Mouse (Mus musculus) midbrain, embryonic 16.5 days (tissue): Measurements from ENCODE around the gene 1700010I14Rik. TPM values are rescaled to one million over a fixed set of nuclear protein-coding genes. Genes with fewer than 3 reads are reported as not detected.

Source experiments
- ATAC-seq: fragments of 200-750 bp; cut with Nextera tagmentation; 2 replicates; pipeline ENCODE4 v1.8.0; 2017; ENCODE audit warnings: moderate TSS enrichment
- H3K27ac ChIP-seq: fragments of 300-500 bp; sonication (generic); 2 replicates; pipeline ENCODE4 v1.5.1; 2014; ENCODE audit warnings: mild to moderate bottlenecking, low read length, mixed read lengths
- H3K27me3 ChIP-seq: fragments of 300-500 bp; sonication (generic); 2 replicates; pipeline ENCODE4 v1.6.1; 2014; ENCODE audit warnings: low read depth, low read length, mixed read lengths; ENCODE audit not compliant: control insufficient read depth, insufficient read depth
- H3K36me3 ChIP-seq: fragments of 300-500 bp; sonication (generic); 2 replicates; pipeline ENCODE4 v1.6.1; 2014; ENCODE audit warnings: mild to moderate bottlenecking, low read length, moderate library complexity, mixed read lengths; ENCODE audit not compliant: control insufficient read depth, insufficient read depth
- H3K4me1 ChIP-seq: fragments of 300-500 bp; sonication (generic); 2 replicates; pipeline ENCODE4 v1.6.1; 2014; ENCODE audit warnings: mild to moderate bottlenecking, low read length, mixed read lengths; ENCODE audit not compliant: control insufficient read depth, insufficient read depth
- H3K4me2 ChIP-seq: fragments of 300-500 bp; sonication (generic); 2 replicates; pipeline ENCODE4 v1.6.1; 2014; ENCODE audit warnings: mild to moderate bottlenecking, low read length, mixed read lengths
- H3K4me3 ChIP-seq: fragments of 300-500 bp; sonication (generic); 2 replicates; pipeline ENCODE4 v1.5.1; 2014; ENCODE audit warnings: low read depth, mild to moderate bottlenecking, low read length, moderate library complexity, mixed read lengths
- H3K9ac ChIP-seq: fragments of 300-500 bp; sonication (generic); 2 replicates; pipeline ENCODE4 v1.6.1; 2014; ENCODE audit warnings: low read depth, low read length, mixed read lengths
- H3K9me3 ChIP-seq: fragments of 300-500 bp; sonication (generic); replicated peaks from 2 replicates; pipeline ENCODE4 v1.6.1; 2014; ENCODE audit warnings: mild to moderate bottlenecking, low read length, mixed read lengths; ENCODE audit not compliant: control insufficient read depth, poor library complexity, severe bottlenecking
- WGBS: fragments of 180-500 bp; shearing (Covaris S2); extraction: QIAGEN DNeasy Blood & Tissue Kit; methylation state at CpG from one replicate; pipeline ENCODE4 v1.1.7; 2014; 5-methylcytosine and 5-hydroxymethylcytosine counted together
- polyA plus RNA-seq: library from polyadenylated mRNA; unstranded; fragments of >200 nt; fragmentation: Nextera tagmentation; extraction: Ambion mirVana; gene quantifications from 2 replicates; pipeline ENCODE4 v1.2.1, GENCODE M21; 2015

1700010I14Rik gene
- polyA plus RNA-seq, result 3.0 and 3.6 TPM in 2 replicates

DNA sequence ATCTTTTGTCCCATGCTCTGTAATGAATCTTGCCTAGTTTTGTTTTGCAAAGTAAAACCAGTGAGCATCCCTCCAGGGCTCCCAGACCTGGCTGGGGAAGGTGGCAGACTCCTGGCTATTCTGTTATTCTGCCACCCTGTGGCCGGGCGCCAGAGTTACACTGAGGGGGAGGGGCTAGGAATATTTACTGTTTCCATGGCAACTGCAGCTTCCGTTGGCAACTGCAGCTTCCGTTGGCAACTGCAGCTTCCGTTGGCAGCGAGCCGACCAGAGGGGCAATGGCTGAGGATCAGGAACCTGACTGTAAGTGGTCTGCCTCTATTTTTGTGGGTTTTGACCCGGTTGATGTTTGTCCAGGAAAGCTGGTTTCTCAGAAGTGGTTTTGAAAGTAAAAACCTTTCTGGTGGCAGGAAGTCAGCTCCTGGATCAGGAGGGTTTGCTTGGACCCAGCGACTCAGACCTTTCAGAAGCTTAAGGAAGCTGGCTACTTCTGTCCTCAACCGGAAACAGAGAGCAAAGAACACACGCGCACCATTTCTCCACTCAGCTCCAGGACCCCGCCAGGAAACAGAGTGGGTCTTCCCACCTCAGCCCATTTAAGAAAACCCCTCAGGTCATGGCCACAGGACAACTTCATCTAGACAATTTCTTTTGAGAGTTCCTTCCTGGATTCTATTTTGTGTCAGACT, at the start of gene 1700010I14Rik:
1700010I14Rik (plus strand) TSS at position 215 of the 689 bp plus-strand sequence.
- Histone ChIP-seq H3K36me3 (peaks cover 2% of the 10 kb centered on the region), H3K27me3 (no peaks in the 10 kb centered on the region), H3K9ac (peak within 1 kb of the TSS; percentile 59), H3K4me3 (peak within 1 kb of the TSS; percentile 45), H3K4me1 (peaks cover 9% of the 10 kb centered on the region), H3K27ac (no peak within 1 kb of the TSS), H3K4me2 (peak within 1 kb of the TSS; percentile 71), H3K9me3 (no peaks in the 10 kb centered on the region)
- peak; percentile 65 for ATAC-seq
- 2% methylated on average over 13 of the region's 13 CpGs for WGBS

DNA sequence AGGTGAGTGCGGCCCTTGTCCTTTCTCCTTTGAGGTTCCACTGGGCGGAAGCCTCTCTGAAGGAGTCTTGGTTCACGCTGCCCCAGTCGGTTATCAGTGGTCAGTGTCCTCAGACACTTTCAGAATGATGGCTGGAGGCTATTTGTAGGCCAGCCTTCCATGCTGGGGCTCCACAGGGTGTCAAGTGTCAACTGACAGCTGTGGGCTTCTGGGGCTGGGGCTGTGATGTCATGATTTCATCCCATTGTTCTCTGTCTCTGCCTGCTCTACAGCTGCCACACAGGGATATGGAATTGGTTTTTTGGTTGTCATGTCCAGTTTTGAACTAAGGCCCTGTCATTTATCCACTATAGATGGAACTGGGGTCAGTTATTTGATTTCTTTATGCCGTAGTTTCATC, 36.5 kb upstream of the 1700010I14Rik start:
- ATAC-seq, result no peak
- Histone ChIP-seq H3K36me3 (peaks cover 24% of the 10 kb centered on the region), H3K9ac (no peak overlapping the region), H3K4me1 (no peaks in the 10 kb centered on the region), H3K9me3 (no peaks in the 10 kb centered on the region), H3K27ac (no peak overlapping the region), H3K4me3 (no peak overlapping the region), H3K4me2 (no peak overlapping the region), H3K27me3 (no peaks in the 10 kb centered on the region)
- WGBS, result 68% methylated on average over 5 of the region's 5 CpGs

DNA sequence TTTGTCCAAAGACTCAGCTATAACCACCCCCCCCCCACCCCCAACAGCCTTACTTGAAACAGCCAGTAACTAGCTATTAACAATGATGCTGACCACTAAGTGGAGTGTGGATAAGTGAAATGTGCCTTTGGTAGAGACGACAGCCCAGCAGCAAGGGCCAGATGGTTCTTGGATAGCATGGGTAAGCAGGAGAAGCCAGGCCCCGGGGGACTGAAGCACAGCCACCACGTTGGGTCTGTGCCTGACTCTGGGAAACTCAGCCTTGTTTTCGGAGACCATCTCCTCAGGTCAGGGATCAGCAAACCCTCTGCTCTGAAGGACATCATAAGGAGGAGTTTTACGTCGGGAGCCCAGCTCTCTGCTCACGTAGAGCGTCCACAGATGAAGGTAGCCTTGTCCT, 35.2 kb upstream of the 1700010I14Rik start:
- ATAC-seq, result no peak
- Histone ChIP-seq H3K27ac (no peak overlapping the region), H3K4me2 (no peak overlapping the region), H3K4me1 (no peaks in the 10 kb centered on the region), H3K9me3 (no peaks in the 10 kb centered on the region), H3K27me3 (no peaks in the 10 kb centered on the region), H3K36me3 (peaks cover 27% of the 10 kb centered on the region), H3K9ac (no peak overlapping the region), H3K4me3 (no peak overlapping the region)
- 89% methylated on average over 8 of the region's 8 CpGs for WGBS

DNA sequence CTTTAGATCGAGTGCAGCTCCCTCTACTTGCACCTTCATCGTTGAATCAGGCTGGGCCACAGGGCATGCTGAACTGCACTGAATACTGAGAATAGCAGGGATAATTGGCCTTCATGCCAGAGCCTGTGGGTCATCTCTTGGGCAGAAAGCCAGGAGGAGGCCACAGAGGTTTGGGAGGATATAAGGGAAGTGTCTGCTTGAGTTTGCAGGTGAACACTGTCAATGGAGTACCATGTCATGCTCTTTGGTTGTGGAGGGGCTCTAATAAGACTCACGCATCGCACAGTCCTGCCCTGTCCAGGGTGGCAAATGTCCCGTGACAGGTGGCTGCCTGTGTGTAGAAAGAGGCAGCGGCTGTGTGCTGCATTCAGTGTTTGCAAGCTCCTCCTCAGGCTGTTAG, 30.0 kb upstream of the 1700010I14Rik start:
- no peak for ATAC-seq
- H3K9me3 ChIP-seq, result no peaks in the 10 kb centered on the region
- 89% methylated on average over 6 of the region's 6 CpGs for WGBS

DNA sequence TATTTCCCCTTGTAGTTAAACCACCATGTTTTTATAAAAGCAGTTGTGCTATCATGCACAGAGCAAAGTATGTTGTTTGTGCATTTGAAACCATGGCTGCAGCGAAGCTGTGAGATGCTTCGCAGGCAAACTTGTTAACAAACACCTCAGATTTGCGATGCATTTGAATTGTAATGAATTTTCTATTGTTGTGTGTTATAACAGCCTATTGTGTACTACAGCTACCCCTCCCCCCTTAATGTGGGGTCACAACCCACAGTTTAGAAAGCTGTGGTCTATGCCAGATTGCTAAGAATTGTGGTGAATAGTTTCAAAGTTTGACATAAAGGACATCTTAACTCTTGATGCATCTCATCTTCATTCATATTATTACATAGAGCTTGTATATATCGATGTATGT, 27.7 kb upstream of the 1700010I14Rik start:
- no peak for ATAC-seq
- H3K4me1 ChIP-seq, result peaks cover 2% of the 10 kb centered on the region; the same call in 1 of the 2 replicates
- no peak overlapping the region for H3K9ac ChIP-seq
- 75% methylated on average over 4 of the region's 4 CpGs for WGBS
- no peak overlapping the region for H3K4me3 ChIP-seq
- H3K9me3 ChIP-seq, result no peaks in the 10 kb centered on the region
- H3K4me2 ChIP-seq, result no peak overlapping the region
- no peaks in the 10 kb centered on the region for H3K27me3 ChIP-seq
- H3K36me3 ChIP-seq, result peaks cover 11% of the 10 kb centered on the region
- H3K27ac ChIP-seq, result no peak overlapping the region

More for the DNA sequence above, 30.0 kb upstream of the 1700010I14Rik start:
- Histone ChIP-seq H3K27ac (no peak overlapping the region), H3K9ac (no peak overlapping the region), H3K4me2 (no peak overlapping the region), H3K4me3 (no peak overlapping the region), H3K27me3 (no peaks in the 10 kb centered on the region), H3K36me3 (peaks cover 8% of the 10 kb centered on the region), H3K4me1 (peaks cover 2% of the 10 kb centered on the region; the same call in 1 of the 2 replicates)

DNA sequence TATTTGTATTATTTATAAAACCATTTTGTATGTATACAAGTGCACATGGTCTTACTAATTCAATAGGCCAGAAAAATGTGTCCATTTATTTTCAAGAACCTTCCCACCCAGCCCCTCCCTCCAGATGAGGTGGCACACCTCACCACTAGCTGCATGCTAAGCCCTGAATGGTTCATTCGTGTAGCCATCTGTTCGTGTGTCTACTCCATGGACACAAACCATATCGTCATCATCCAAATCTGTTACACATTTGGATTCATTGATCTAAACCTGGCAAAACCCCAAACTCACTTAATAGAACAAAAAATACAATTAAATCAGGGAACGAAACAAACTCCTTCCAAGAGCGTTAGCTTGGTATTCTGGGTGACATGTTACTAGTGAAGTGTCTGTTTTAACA, 27.0 kb upstream of the 1700010I14Rik start:
- Histone ChIP-seq H3K27ac (no peak overlapping the region), H3K9ac (no peak overlapping the region), H3K9me3 (no peaks in the 10 kb centered on the region), H3K4me2 (no peak overlapping the region), H3K36me3 (peaks cover 13% of the 10 kb centered on the region), H3K4me1 (peaks cover 2% of the 10 kb centered on the region; the same call in 1 of the 2 replicates), H3K27me3 (no peaks in the 10 kb centered on the region), H3K4me3 (no peak overlapping the region)
- WGBS, result 62% methylated on average over 5 of the region's 5 CpGs
- ATAC-seq, result no peak

DNA sequence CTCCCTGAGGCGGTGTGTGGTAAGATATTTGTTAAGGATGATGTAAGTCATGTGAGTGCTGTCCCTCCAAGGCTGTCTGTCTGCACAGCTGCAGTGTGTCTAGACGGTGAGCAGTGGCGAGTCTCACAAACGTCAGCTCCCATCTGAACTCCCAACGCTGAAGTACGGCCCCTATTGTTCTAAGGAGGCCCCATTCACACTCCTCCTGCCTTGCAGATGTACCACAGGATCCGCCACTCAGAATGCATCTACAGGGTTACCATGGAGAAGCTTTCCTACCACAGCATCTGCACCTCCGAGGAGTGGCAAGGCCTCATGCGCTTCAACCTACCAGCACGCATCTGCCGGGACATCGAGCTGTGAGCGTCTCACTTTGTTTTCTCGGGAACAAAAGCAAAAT, 26.5 kb upstream of the 1700010I14Rik start:
- Histone ChIP-seq H3K27ac (peak overlapping the region; percentile 5; the same call in 1 of the 2 replicates), H3K4me2 (no peak overlapping the region), H3K4me1 (peaks cover 2% of the 10 kb centered on the region; the same call in 1 of the 2 replicates), H3K9ac (no peak overlapping the region), H3K27me3 (no peaks in the 10 kb centered on the region), H3K36me3 (peaks cover 18% of the 10 kb centered on the region), H3K9me3 (no peaks in the 10 kb centered on the region), H3K4me3 (no peak overlapping the region)
- 23% methylated on average over 14 of the region's 14 CpGs for WGBS
- ATAC-seq, result no peak

DNA sequence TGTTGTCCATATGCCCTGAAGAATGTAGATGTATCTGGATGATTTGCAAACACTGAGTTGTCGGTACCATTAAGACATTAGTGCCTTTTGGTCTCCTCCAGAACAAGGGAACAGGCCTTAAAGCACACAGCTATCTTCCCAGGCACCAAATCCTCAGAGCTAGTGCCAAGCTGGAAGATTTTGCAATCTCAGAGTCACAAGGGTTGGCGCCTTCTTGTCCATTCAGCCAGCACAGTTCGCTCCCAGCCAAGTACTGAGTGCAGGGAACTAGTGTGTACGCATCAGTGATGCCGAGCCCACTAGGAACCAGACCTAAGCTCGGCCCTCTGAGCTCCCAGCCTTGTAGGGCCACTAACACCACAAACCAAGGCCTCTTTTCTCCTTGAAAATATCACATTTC, 23.0 kb upstream of the 1700010I14Rik start:
- Histone ChIP-seq H3K4me1 (peaks cover 2% of the 10 kb centered on the region; the same call in 1 of the 2 replicates), H3K27ac (no peak overlapping the region), H3K4me3 (no peak overlapping the region), H3K9ac (no peak overlapping the region), H3K36me3 (peaks cover 40% of the 10 kb centered on the region), H3K27me3 (no peaks in the 10 kb centered on the region), H3K4me2 (no peak overlapping the region), H3K9me3 (no peaks in the 10 kb centered on the region)
- no peak for ATAC-seq
- WGBS, result 89% methylated on average over 6 of the region's 6 CpGs

DNA sequence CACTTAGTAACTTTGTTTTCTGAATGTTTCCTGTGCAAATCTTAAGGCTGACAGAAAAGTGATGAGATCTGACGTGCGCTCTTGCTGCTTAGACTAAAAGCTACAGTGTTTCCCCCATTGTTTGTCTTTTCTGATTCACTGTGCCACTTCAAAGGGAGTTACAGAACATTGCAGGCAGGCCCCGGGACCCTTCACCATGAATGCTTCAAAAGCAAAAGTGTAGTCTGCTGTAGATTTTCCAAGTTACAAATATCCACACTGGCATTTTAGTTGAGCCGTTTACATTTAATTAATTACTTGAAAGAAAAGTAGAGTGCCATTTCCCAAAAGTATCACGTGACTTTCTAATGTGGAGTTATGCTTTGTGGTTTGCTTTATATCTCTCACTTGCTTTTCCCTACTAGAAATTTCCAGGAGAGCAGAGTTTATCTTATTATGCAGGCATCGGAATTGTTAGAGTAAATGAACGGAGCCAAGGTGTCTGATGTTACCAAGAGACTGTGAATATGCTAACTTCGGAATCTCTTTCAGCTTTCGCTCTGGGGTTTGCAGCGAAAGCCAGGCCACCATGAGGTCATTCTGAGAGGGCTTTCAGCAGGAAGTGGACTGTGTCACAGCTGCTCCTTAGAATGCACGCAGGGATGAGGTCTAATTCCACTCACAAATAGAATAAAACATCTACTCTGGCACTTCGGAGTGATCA, 15.8 kb upstream of the 1700010I14Rik start:
- H3K27ac ChIP-seq, result no peak overlapping the region
- peaks cover 20% of the 10 kb centered on the region for H3K36me3 ChIP-seq
- peaks cover 9% of the 10 kb centered on the region for H3K4me1 ChIP-seq
- no peak overlapping the region for H3K9ac ChIP-seq
- WGBS, result 10% methylated on average over 12 of the region's 12 CpGs
- H3K27me3 ChIP-seq, result no peaks in the 10 kb centered on the region
- no peak overlapping the region for H3K4me2 ChIP-seq
- no peak overlapping the region for H3K4me3 ChIP-seq
- no peaks in the 10 kb centered on the region for H3K9me3 ChIP-seq
- ATAC-seq, result no peak
